Mouse (Mus musculus) v-Abl transformed pro-B cells (cell line): ENCODE measurements around the gene Nt5c2.

ENCODE experiments used
- in situ Hi-C, 2 experiments: fragments of 400-800 bp; cut with MboI; formaldehyde crosslinking; loops; one replicate each; pipeline ENCODE4 v1.15.1; 2025; ENCODE audit not compliant: unreplicated experiment in 2 of 2

Gene Nt5c2

GRCm38 (mm10) chr19:47014447-47015381 lies at the start of gene Nt5c2, which contains the start of gene Ina:
Nt5c2 (minus strand) TSS chr19:47015153.
Ina (plus strand) TSS chr19:47014698.
- in situ Hi-C loops: loop anchor here in 1 of 2 experiments (25.0 kb wide), 1 partner anchor 902 kb away; no protein-coding TSS in a partner anchor

GRCm38 (mm10) chr19:47057684-47058083 lies 42.7 kb upstream of the Nt5c2 start:
- in situ Hi-C loops: no loop called here

- in situ Hi-C loops: no loop called here
Measured at GRCm38 (mm10) chr19:47053471-47053870, 38.5 kb upstream of the Nt5c2 start.

GRCm38 (mm10) chr19:47052927-47053326 lies 38.0 kb upstream of the Nt5c2 start:
- in situ Hi-C loops: no loop called here

DNA sequence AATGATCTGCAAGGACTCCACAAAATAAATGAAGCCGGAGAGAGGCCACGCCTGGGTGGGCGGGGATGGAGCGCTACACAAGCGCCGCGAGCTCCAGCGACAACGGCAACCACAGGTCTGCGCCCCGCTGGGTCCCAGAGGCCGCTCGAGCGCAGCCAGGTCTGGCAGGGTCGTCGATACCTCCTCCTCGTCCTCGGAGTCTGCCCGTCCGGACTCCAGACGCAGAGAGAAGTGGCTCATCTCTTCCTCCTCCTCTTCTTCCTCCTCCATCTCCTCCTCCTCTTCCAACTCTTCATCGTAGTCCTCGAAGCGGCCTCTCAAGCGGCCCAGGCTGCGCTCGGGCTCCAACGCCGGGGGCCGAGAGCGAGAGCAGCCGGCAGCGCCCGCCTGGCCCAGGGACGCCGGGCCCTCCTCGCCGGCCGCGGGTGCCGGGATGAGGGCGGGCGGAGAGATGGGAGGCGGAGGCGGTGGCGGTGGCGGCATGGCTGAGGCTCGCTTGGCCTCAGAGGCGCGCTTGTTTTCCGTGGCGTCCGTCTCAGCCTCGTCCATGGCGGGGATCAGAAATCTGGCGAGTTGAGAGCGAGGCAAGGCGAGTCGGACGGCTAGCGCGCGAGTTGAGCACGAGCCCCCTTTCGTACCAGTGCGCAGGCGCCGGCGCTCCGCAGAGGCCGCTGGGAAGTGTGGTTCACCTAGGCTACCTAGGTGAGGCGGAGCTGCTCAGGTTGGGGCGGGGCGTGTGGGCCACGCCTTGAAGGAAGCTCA lies 35.5 kb upstream of the Nt5c2 start, which contains the start of gene Pcgf6:
Gene Pcgf6, minus strand, starts transcription at position 636 of the 762 bp plus-strand sequence.
- in situ Hi-C loops: no loop called here

GRCm38 (mm10) chr19:47049840-47050239 lies 34.9 kb upstream of the Nt5c2 start:
- in situ Hi-C loops: no loop called here

GRCm38 (mm10) chr19:47049061-47049460 lies 34.1 kb upstream of the Nt5c2 start:
- in situ Hi-C loops: no loop called here

DNA sequence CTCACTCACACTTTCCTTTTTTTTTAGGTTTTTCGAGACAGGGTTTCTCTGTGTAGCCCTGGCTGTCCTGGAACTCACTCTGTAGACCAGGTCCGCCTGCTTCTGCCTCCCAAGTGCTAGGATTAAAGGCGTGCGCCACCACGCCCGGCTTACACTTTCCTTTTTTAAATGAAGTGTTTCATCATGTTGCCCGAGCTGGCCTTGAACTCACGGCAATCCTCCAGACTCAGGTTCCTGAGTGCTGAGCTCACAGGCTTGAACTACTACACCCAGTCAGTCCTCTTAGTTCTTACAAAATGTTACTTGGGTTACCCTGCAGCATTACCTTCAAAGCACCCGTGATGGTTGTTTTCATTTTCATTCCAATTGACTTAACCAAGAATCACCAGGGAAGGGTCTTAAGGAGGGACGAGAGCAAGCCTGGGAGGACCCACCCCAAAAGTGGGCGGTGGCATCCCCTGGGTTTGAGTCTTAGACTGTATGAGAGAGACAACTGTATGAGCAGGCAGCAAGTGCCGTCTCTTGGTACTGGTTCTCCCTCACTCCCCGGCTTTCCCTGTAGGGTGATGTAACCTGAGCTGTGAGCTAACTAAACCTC lies 32.4 kb upstream of the Nt5c2 start:
- in situ Hi-C loops: no loop called here

DNA sequence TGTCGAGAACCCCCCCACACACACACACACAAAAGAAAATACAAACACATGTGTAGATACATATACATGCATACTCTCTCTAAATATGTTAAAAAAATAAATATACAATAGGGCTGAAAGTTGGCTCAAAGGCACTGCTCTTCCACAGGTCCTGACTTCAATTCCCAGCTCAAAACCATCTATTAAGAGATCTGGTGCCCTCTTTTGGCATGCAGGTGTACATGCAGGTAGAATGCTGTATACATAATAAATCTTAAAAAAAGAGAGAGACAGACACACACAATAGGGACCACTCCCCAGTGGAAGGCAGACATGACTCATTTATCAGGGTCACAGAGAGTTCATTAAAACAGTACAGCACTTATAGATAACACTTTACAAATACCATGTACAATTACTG lies 31.4 kb upstream of the Nt5c2 start:
- in situ Hi-C loops: no loop called here

DNA sequence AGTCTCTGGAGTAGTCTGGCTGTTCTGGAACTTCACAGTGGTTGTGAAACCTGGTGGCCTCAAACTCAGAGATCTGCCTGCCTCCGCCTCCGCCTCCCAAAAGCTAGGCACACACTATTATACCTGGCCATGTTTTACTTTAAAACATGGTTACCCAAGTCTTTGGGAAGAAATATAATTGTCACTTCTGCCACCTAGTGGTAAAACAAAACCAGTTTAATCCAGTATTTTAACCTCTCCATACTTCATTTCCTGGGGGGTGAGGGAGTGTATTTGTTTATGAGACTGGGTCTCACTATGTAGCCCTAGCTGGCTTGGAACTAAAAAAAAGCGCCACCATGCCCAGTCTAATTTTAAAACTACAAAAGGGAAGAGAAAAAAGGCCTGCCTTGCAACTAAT lies 28.7 kb upstream of the Nt5c2 start:
- in situ Hi-C loops: loop anchor here in 1 of 2 experiments (5.0 kb wide), 2 partner anchors 166 to 281 kb away; partner anchors contain the start of gene Cnnm2

GRCm38 (mm10) chr19:47040720-47041473 lies 25.9 kb upstream of the Nt5c2 start:
- in situ Hi-C loops: loop anchor here in 1 of 2 experiments (5.0 kb wide), 2 partner anchors 164 to 279 kb away; partner anchors contain the start of gene Cnnm2

DNA sequence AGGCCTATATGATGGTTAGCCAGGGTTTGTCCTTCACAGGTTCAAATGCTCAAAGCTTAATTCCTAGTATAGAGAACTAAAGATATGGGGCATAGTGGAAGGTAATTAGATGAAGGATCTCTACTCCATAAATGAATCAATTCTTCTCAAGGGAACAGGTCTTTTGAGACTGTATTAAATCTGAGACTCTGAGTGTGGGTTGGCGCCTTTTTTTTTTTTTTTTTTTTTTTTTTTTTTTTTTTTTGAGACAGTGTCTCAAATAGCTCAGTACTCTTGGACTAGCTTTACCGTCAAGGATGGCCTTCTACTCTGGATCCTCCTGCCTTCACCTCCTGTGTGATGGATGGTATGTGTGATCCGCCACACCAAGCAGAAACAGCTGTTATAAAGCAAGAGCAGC lies 21.6 kb upstream of the Nt5c2 start:
- in situ Hi-C loops: no loop called here

GRCm38 (mm10) chr19:47034916-47035315 lies 20.0 kb upstream of the Nt5c2 start:
- in situ Hi-C loops: no loop called here

DNA sequence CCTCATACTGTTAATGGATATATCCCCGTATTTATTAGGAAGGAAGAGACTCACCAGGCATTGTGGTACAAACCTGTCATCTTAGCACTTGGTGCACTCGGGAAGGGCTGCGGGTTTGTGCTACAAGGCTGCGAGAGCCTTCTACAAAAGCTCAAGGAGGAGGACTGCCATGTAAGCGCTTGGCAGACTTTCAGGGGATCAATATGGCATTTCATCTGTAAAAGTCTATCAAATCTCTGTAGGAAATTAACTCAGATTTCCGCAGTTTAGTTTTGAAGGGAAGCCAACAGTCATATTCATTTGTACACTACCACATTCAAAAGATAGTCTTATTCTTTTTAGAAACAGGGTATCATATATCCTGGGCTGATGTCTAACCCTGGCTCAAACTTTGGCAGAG lies 16.8 kb upstream of the Nt5c2 start:
- in situ Hi-C loops: no loop called here

- in situ Hi-C loops: no loop called here
Measured at GRCm38 (mm10) chr19:47029796-47030195, 14.8 kb upstream of the Nt5c2 start.

DNA sequence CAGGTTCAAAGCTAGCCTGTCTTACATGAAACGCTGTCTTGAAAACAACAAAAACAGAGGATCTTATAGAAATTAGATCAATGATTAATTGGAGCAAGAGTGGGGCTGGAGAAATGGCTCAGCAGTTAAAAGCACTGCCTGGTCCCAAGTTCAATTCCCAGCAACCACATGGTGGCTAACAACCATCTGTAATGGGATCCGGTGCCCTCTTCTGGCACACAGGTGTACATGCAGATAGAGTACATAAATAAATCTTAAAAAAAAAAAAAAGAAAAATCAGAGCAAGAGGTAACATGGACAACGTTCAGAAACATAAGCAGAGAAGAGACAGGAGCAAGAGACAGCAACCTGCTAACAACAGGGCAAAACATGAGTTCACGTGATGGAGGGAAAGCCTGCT lies 11.6 kb upstream of the Nt5c2 start:
- in situ Hi-C loops: no loop called here

GRCm38 (mm10) chr19:47024954-47025353 lies 10.0 kb upstream of the Nt5c2 start:
- in situ Hi-C loops: loop anchor here in 1 of 2 experiments (25.0 kb wide), 1 partner anchor 913 kb away; no protein-coding TSS in a partner anchor

GRCm38 (mm10) chr19:47023546-47023945 lies 8.6 kb upstream of the Nt5c2 start:
- in situ Hi-C loops: loop anchor here in 1 of 2 experiments (25.0 kb wide), 1 partner anchor 911 kb away; no protein-coding TSS in a partner anchor

- in situ Hi-C loops: loop anchor here in 1 of 2 experiments (25.0 kb wide), 1 partner anchor 910 kb away; no protein-coding TSS in a partner anchor
Measured at GRCm38 (mm10) chr19:47022709-47023108, 7.8 kb upstream of the Nt5c2 start.

- in situ Hi-C loops: loop anchor here in 1 of 2 experiments (25.0 kb wide), 1 partner anchor 907 kb away; no protein-coding TSS in a partner anchor
Measured at GRCm38 (mm10) chr19:47019326-47019725, 4.4 kb upstream of the Nt5c2 start.
